Mouse (Mus musculus): ENCODE measurements around the gene Ampd2. TPM values are rescaled to one million over a fixed set of nuclear protein-coding genes. Genes with fewer than 3 reads are reported as not detected.

The Ampd2 gene
- total and polyA plus RNA-seq, 3 experiments = 54.9 to 201 TPM; not detected in 1

DNA sequence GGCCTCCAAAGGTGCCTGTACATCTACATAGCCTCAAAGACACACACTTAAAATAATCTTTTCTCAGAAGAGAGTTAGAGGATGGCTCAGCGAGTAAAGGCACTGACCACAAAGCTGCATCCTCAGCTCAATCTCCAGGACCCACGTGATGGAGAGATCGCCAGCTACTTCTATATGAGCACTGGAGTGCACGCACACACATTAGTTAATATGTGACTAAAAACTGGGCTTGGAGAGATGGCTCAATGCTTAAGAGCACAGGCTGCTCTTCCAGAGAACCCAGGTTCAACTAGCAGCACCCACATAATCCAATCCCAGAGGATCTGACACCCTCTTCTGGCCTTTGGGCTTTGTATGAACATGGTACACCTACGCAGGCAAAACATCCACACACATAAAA is 44.8 kb upstream of the Ampd2 start:
- no peaks in the 10 kb centered on the region for H3K27me3 ChIP-seq (ENCODE audit: control insufficient read depth in 1 of 2, insufficient read depth in 2 of 2, low read length in 2 of 2)
- peaks cover 42 to 49% of the 10 kb centered on the region in 2 experiments for H3K4me1 ChIP-seq (ENCODE audit: control insufficient read depth in 1 of 2, insufficient read depth in 2 of 2, low read length in 2 of 2)
- H3K9ac ChIP-seq (ENCODE audit: control insufficient read depth, low read depth, low read length, poor library complexity, severe bottlenecking) = no peak overlapping the region
- 0 out of 2 replicates have a peak overlapping the region, but pooled peaks have one; percentile 14 for H3K27ac ChIP-seq (ENCODE audit: control insufficient read depth, low read depth, low read length)
- DNase-seq (ENCODE audit: low read depth, low spot score) = no peak
- no peaks in the 10 kb centered on the region for H3K9me3 ChIP-seq (replicated peaks; ENCODE audit: insufficient read depth, low read length)
- peaks cover 53% of the 10 kb centered on the region for H3K79me2 ChIP-seq (ENCODE audit: control insufficient read depth, insufficient read depth, low read length, poor library complexity)
- no peak for TF ChIP-seq UBTF (IDR thresholded peaks at IDR 0.05; ENCODE audit: borderline replicate concordance, insufficient read depth, low read depth, low read length)
- TF ChIP-seq GABPA (IDR thresholded peaks at IDR 0.05; ENCODE audit: low read depth, low read length) = no peak
- no peak for TF ChIP-seq USF1 (IDR thresholded peaks at IDR 0.05; ENCODE audit: low read depth, low read length)
- no peak for TF ChIP-seq TAL1 (IDR thresholded peaks at IDR 0.05; ENCODE audit: low read length)
- TF ChIP-seq KAT2A (conservative IDR thresholded peaks at IDR 0.05; ENCODE audit: low read depth, low read length) = no peak
- TF ChIP-seq NRF1 (IDR thresholded peaks at IDR 0.05; ENCODE audit: insufficient read depth, low read depth, low read length, poor library complexity, severe bottlenecking) = no peak
- TF ChIP-seq MAFK (IDR thresholded peaks at IDR 0.05; ENCODE audit: borderline replicate concordance, low read depth, low read length) = no peak
- TF ChIP-seq MYC (IDR thresholded peaks at IDR 0.05; ENCODE audit: low read depth, low read length) = no peak
- TF ChIP-seq TCF12 (IDR thresholded peaks at IDR 0.05; ENCODE audit: low read depth, low read length) = no peak
- no peak for TF ChIP-seq ZC3H11A (IDR thresholded peaks at IDR 0.05; ENCODE audit: low read depth, low read length)
- no peak for TF ChIP-seq MYB (IDR thresholded peaks at IDR 0.05; ENCODE audit: low read depth, low read length)
- TF ChIP-seq GATA1 (IDR thresholded peaks at IDR 0.05; ENCODE audit: low read depth, low read length) = no peak
- no peak for TF ChIP-seq BHLHE40 (IDR thresholded peaks at IDR 0.05; ENCODE audit: borderline replicate concordance, low read depth, low read length)
- H3K36me3 ChIP-seq (ENCODE audit: control insufficient read depth in 1 of 2, insufficient read depth in 2 of 2, low read length in 2 of 2) = peaks cover 2 to 56% of the 10 kb centered on the region in 2 experiments; a peak in 3 of 4 replicates
- H3K4me3 ChIP-seq (ENCODE audit: control insufficient read depth in 1 of 2, insufficient read depth in 1 of 2, low read depth in 2 of 2, low read length in 2 of 2) = no peak overlapping the region

DNA sequence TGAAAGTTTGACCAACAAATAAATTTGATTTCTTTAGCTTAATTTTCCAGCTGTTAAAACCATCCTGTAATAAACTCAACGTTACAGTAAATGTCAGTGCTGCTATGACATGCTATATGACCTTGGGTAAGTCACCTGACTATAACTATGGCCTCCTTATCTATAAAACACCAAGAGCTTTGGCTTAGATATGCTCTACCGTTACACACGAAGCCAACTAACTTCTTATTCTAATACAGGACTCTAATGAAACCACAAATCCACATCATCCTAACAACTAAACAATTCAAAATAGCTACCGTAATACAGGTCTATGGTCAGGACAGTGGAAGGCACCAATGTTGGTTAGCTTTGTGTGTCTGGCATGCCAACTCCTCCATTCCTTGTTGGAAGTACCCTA is 43.4 kb upstream of the Ampd2 start:
- Histone ChIP-seq H3K9ac (ENCODE audit: control insufficient read depth, low read depth, low read length, poor library complexity, severe bottlenecking) (peak overlapping the region; percentile 23; the same call in 1 of the 2 replicates), H3K4me3 (ENCODE audit: control insufficient read depth in 1 of 2, insufficient read depth in 1 of 2, low read depth in 2 of 2, low read length in 2 of 2) (peak overlapping the region in 1 of 2 experiments; percentile 22; a peak in 1 of 4 replicates), H3K27ac (ENCODE audit: control insufficient read depth, low read depth, low read length) (peak overlapping the region; percentile 90), H3K36me3 (ENCODE audit: control insufficient read depth in 1 of 2, insufficient read depth in 2 of 2, low read length in 2 of 2) (peaks cover 1 to 58% of the 10 kb centered on the region in 2 experiments; a peak in 3 of 4 replicates), H3K4me1 (ENCODE audit: control insufficient read depth in 1 of 2, insufficient read depth in 2 of 2, low read length in 2 of 2) (peaks cover 41 to 49% of the 10 kb centered on the region in 2 experiments), H3K9me3 (replicated peaks; ENCODE audit: insufficient read depth, low read length) (no peaks in the 10 kb centered on the region), H3K79me2 (ENCODE audit: control insufficient read depth, insufficient read depth, low read length, poor library complexity) (peaks cover 46% of the 10 kb centered on the region), H3K27me3 (ENCODE audit: control insufficient read depth in 1 of 2, insufficient read depth in 2 of 2, low read length in 2 of 2) (no peaks in the 10 kb centered on the region)
- peak; percentile 74 for DNase-seq (ENCODE audit: low read depth, low spot score)
- TF ChIP-seq ETS1 (IDR thresholded peaks at IDR 0.05; ENCODE audit: low read depth, low read length) = peak; percentile 90
- TF ChIP-seq MAZ (IDR thresholded peaks at IDR 0.05; ENCODE audit: low read depth, low read length) = no peak
- no peak for TF ChIP-seq ELF1 (IDR thresholded peaks at IDR 0.05; ENCODE audit: low read depth, low read length)
- TF ChIP-seq POLR2A (IDR thresholded peaks at IDR 0.05; ENCODE audit: control insufficient read depth in 1 of 2, insufficient read depth in 1 of 2, low read depth in 1 of 2, low read length in 2 of 2, poor library complexity in 1 of 2) = no peak
- peak; percentile 81 for TF ChIP-seq SIN3A (IDR thresholded peaks at IDR 0.05; ENCODE audit: low read length)
- no peak for TF ChIP-seq ZC3H11A (IDR thresholded peaks at IDR 0.05; ENCODE audit: low read depth, low read length)
- peak; percentile 16; the same call in 1 of the 2 replicates for TF ChIP-seq HCFC1 (IDR thresholded peaks at IDR 0.05; ENCODE audit: low read depth, low read length)
- peak; percentile 86 to 92 for TF ChIP-seq EP300 (IDR thresholded peaks at IDR 0.05; ENCODE audit: low read depth in 1 of 2, low read length in 2 of 2)
- peak; percentile 22; the same call in 1 of the 2 replicates for TF ChIP-seq MXI1 (IDR thresholded peaks at IDR 0.05; ENCODE audit: low read depth, low read length)
- no peak for TF ChIP-seq KAT2A (conservative IDR thresholded peaks at IDR 0.05; ENCODE audit: low read depth, low read length)
- no peak for TF ChIP-seq CHD1 (IDR thresholded peaks at IDR 0.05; ENCODE audit: low read depth, low read length)
- peak; percentile 89 for TF ChIP-seq USF1 (IDR thresholded peaks at IDR 0.05; ENCODE audit: low read depth, low read length)
- TF ChIP-seq POLR2AphosphoS2 (IDR thresholded peaks at IDR 0.05; ENCODE audit: low read length) = no peak
- no peak for TF ChIP-seq MYC (IDR thresholded peaks at IDR 0.05; ENCODE audit: low read depth, low read length)
- TF ChIP-seq POLR2AphosphoS5 (IDR thresholded peaks at IDR 0.05; ENCODE audit: borderline replicate concordance, low read depth, low read length) = no peak
- peak; percentile 84 for TF ChIP-seq TCF12 (IDR thresholded peaks at IDR 0.05; ENCODE audit: low read depth, low read length)
- TF ChIP-seq TAL1 (IDR thresholded peaks at IDR 0.05; ENCODE audit: low read length) = peak; percentile 22; the same call in 1 of the 2 replicates
- no peak for TF ChIP-seq CHD2 (IDR thresholded peaks at IDR 0.05; ENCODE audit: low read length)
- TF ChIP-seq MYB (IDR thresholded peaks at IDR 0.05; ENCODE audit: low read depth, low read length) = peak; percentile 87
- no peak for TF ChIP-seq CTCF (IDR thresholded peaks at IDR 0.05 in 2 of 3, conservative IDR thresholded peaks at IDR 0.05 in 1 of 3; ENCODE audit: control insufficient read depth in 1 of 3, insufficient read depth in 1 of 3, low read depth in 2 of 3, low read length in 3 of 3, poor library complexity in 1 of 3, severe bottlenecking in 1 of 3)
- no peak for TF ChIP-seq ZMIZ1 (IDR thresholded peaks at IDR 0.05; ENCODE audit: low read depth, low read length)
- TF ChIP-seq MEF2A (IDR thresholded peaks at IDR 0.05; ENCODE audit: extremely low read depth, insufficient replicate concordance, low read depth, low read length, poor library complexity, severe bottlenecking) = no peak
- no peak for TF ChIP-seq E2F4 (IDR thresholded peaks at IDR 0.05; ENCODE audit: borderline replicate concordance, low read depth, low read length)
- no peak for TF ChIP-seq MAFK (IDR thresholded peaks at IDR 0.05; ENCODE audit: borderline replicate concordance, low read depth, low read length)
